Mouse (Mus musculus) lung, embryonic 14.5 days (tissue): ENCODE data around the gene Shank2. TPM values are rescaled to one million over a fixed set of nuclear protein-coding genes. Genes with fewer than 3 reads are reported as not detected.
A peak's percentile ranks its signal among the peaks of the same experiment; 100 is the strongest.

Experiments
- ATAC-seq: fragments of 200-750 bp; cut with Nextera tagmentation; 2 replicates; pipeline ENCODE4 v1.8.0; 2017; ENCODE audit warnings: mild to moderate bottlenecking, moderate TSS enrichment, moderate library complexity; ENCODE audit not compliant: insufficient read depth
- DNase-seq: peaks from one replicate; pipeline ENCODE4 v3.0.0-alpha.2; 2015
- H3K27ac ChIP-seq: fragments of 300-500 bp; sonication (generic); 2 replicates; pipeline ENCODE4 v1.5.1; 2014; ENCODE audit warnings: low read depth, mild to moderate bottlenecking, moderate library complexity
- H3K27me3 ChIP-seq: fragments of 300-500 bp; sonication (generic); 2 replicates; pipeline ENCODE4 v1.6.1; 2014; ENCODE audit warnings: low read length, control low read depth; ENCODE audit not compliant: insufficient read depth
- H3K36me3 ChIP-seq: fragments of 300-500 bp; sonication (generic); 2 replicates; pipeline ENCODE4 v1.6.1; 2014; ENCODE audit warnings: control low read depth; ENCODE audit not compliant: insufficient read depth
- H3K4me1 ChIP-seq: fragments of 300-500 bp; sonication (generic); 2 replicates; pipeline ENCODE4 v1.6.1; 2014; ENCODE audit warnings: antibody characterized with exemption, control low read depth; ENCODE audit not compliant: insufficient read depth
- H3K4me2 ChIP-seq: fragments of 300-500 bp; sonication (generic); 2 replicates; pipeline ENCODE4 v1.6.1; 2014; ENCODE audit warnings: mild to moderate bottlenecking
- H3K4me3 ChIP-seq: fragments of 300-500 bp; sonication (generic); 2 replicates; pipeline ENCODE4 v1.5.1; 2014; ENCODE audit warnings: low read depth, low read length
- H3K9ac ChIP-seq: fragments of 300-500 bp; sonication (generic); 2 replicates; pipeline ENCODE4 v1.6.1; 2014
- H3K9me3 ChIP-seq: fragments of 300-500 bp; sonication (generic); 2 replicates; pipeline ENCODE4 v1.6.1; 2016; ENCODE audit warnings: low read depth, low read length, control low read depth
- CTCF ChIP-seq: IDR thresholded peaks from 2 replicates; pipeline ENCODE4 v1.5.1; 2016; ENCODE audit warnings: antibody characterized with exemption, low read depth
- WGBS: fragments of 180-500 bp; shearing (Covaris S2); extraction: QIAGEN DNeasy Blood & Tissue Kit; methylation state at CpG from one replicate; pipeline ENCODE4 v1.1.7; 2014; 5-methylcytosine and 5-hydroxymethylcytosine counted together
- microRNA-seq: library from miRNA; unstranded; fragments of <30 nt; microRNA quantifications from one replicate; pipeline ENCODE4, GENCODE M21; 2016; ENCODE audit warnings: borderline number of aligned reads
- polyA plus RNA-seq: library from polyadenylated mRNA; unstranded; fragments of >200 nt; fragmentation: Nextera tagmentation; extraction: Ambion mirVana; gene quantifications from 2 replicates; pipeline ENCODE4 v1.2.1, GENCODE M21; 2014

Shank2 gene
- polyA plus RNA-seq, 1 experiment from 2014 or later, result 2.1 TPM

DNA sequence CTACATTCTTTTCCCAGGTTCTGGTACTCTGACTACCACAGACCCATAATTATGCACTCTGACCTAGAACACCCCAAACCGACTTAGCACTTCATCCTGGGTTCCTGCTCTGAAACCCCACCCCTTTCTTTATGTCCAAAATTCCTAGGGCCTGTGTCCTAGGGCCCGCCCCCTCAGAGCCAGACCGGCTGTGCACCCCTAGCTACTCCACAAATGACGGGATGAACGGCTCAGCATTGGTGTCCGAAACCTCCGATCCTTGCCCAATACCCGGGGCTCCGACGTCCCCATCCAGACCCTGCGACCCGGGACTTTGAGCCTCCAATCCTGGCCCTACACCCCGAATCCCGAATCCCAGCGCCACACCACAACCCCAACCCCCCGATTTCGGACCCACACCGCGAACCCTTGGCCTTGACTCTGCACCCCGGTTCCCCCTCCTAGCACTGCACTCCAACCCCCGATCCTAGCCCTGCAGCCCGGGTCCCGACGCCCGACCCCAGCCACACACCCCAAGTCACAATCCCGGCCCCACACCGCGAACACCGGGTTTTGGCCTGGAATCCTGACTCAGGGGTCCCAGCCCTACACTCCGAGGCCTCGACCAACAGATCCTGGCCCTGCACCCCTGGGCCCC, 468.3 kb downstream of the Shank2 start:
- under 1% methylated on average over 31 of the region's 31 CpGs for WGBS
- Histone ChIP-seq H3K4me1 (no peaks in the 10 kb centered on the region), H3K4me2 (peak overlapping the region; percentile 79), H3K9ac (peak overlapping the region; percentile 96), H3K4me3 (peak overlapping the region; percentile 90), H3K9me3 (no peaks in the 10 kb centered on the region), H3K27me3 (no peaks in the 10 kb centered on the region), H3K36me3 (peaks cover 23% of the 10 kb centered on the region), H3K27ac (peak overlapping the region; percentile 88)
- no peak for TF ChIP-seq CTCF
- DNase-seq (peak; percentile 54), ATAC-seq (peak; percentile 53)

DNA sequence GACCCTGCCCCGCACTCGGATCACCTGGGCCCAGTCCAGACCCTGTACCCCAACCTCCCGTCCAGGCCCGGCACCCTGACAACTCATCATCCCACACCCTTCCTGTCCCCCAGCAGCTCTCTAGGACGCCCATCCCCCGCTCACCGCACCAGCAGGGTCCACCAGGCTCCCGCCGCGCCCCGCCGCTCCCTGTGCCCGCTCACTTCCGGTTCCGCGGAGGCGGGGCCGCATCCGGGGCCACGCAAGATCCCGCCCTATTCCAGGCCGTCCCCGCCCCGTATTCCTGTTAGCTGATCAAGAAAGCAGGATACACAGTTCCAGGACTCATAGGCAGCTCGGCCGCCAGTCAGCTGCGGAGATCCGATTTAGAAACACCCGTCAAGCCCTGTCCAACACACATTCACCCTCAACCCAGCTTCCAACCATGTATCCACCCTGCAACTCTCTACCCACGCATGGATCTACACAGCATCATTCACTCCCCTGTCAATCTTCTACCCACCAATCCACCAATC, 468.9 kb downstream of the Shank2 start, which contains the start of gene Cttn:
Gene Cttn, minus strand, starts transcription at position 465 of the 515 bp plus-strand sequence.
- Histone ChIP-seq H3K9ac (peak within 1 kb of the TSS; percentile 96), H3K9me3 (no peaks in the 10 kb centered on the region), H3K4me2 (peak within 1 kb of the TSS; percentile 79), H3K27me3 (no peaks in the 10 kb centered on the region), H3K4me1 (no peaks in the 10 kb centered on the region), H3K4me3 (peak within 1 kb of the TSS; percentile 90), H3K27ac (peak within 1 kb of the TSS; percentile 88), H3K36me3 (peaks cover 19% of the 10 kb centered on the region)
- TF ChIP-seq CTCF, result no peak
- peak; percentile 96 for ATAC-seq
- peak; percentile 96 for DNase-seq
- WGBS, result 1% methylated on average over 30 of the region's 30 CpGs

DNA sequence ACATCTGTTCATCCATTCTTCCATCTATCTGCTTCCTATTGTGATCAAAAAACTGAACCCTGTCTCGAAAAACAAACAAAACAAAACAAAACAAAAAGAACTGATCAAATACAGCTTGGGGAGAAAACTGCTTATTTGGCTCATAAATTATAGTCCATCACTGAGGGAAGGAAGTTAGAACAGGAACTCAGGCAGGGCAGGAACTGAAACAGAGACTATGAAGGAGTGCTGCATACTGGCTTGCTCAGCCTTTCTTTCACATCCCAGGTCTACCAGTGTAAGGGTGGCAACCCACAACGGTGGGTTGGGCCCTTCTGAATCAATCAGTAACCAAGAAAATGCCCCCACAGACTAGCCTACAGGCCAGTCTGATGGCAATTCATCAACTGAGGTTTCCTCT, 469.4 kb downstream of the Shank2 start:
- peak overlapping the region; percentile 79 for H3K4me2 ChIP-seq
- H3K36me3 ChIP-seq, result peaks cover 19% of the 10 kb centered on the region
- WGBS, result 74% methylated on average over 2 of the region's 2 CpGs
- no peaks in the 10 kb centered on the region for H3K4me1 ChIP-seq
- DNase-seq (peak; percentile 2), ATAC-seq (no peak)
- peak overlapping the region; percentile 90 for H3K4me3 ChIP-seq
- no peak for TF ChIP-seq CTCF
- peak overlapping the region; percentile 88; the same call in 1 of the 2 replicates for H3K27ac ChIP-seq
- no peaks in the 10 kb centered on the region for H3K27me3 ChIP-seq
- H3K9ac ChIP-seq, result peak overlapping the region; percentile 96
- H3K9me3 ChIP-seq, result no peaks in the 10 kb centered on the region

DNA sequence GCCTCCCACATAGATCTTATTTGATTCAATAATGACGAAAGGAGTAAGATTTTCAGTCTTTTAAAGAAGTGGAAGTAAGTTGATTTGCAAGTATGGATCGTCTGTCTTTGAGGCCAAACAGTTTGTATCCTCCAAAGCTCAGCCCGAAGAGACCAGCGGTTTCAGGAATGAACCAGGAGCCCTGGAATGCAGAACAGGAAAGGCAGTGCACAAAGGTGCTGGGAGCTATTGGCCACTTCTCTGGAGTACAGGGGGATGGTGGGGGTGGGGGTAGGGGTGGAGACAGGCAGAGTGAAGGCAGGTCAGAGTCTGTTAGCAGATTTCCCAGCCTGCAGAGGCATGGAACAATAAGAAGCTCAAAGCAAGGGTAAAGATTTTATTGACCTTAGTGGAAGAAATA, 471.8 kb downstream of the Shank2 start:
- Histone ChIP-seq H3K27ac (no peak overlapping the region), H3K9ac (no peak overlapping the region), H3K4me1 (no peaks in the 10 kb centered on the region), H3K27me3 (no peaks in the 10 kb centered on the region), H3K9me3 (no peaks in the 10 kb centered on the region), H3K4me2 (no peak overlapping the region), H3K4me3 (no peak overlapping the region), H3K36me3 (peaks cover 18% of the 10 kb centered on the region)
- 52% methylated on average over 4 of the region's 4 CpGs for WGBS
- DNase-seq (no peak), ATAC-seq (no peak)
- no peak for TF ChIP-seq CTCF

Small RNA genes lying within 50 kb of the gene (microRNA-seq; reads per million reads assigned to microRNA genes)
- gene Mir3105, result 24.2 reads per million, percentile 33 among the genes with 10 or more reads in this experiment

Other genes starting within 250 kb of the Shank2 start
- 34.2 and 36.8 TPM in 2 replicates for gene Osbpl5, start 244.9 kb upstream of the Shank2 start, polyA plus RNA-seq
- not detected in 2 replicates for gene Mrgprg, start 234.9 kb upstream of the Shank2 start, polyA plus RNA-seq
- 1.5 and 1.9 TPM in 2 replicates for gene Mrgpre, start 217.4 kb upstream of the Shank2 start, polyA plus RNA-seq
- 6.7 and 9.5 TPM in 2 replicates for gene Nadsyn1, start 179.1 kb upstream of the Shank2 start, polyA plus RNA-seq
- 44.2 and 45.3 TPM in 2 replicates for gene Dhcr7, start 178.8 kb upstream of the Shank2 start, polyA plus RNA-seq
- not detected in 2 replicates for gene Gm498, start 135.1 kb upstream of the Shank2 start, polyA plus RNA-seq